Mouse (Mus musculus): ENCODE measurements around the gene Zbtb20. TPM values are rescaled to one million over a fixed set of nuclear protein-coding genes. Genes with fewer than 3 reads are reported as not detected.

Zbtb20 gene
- polyA plus RNA-seq, 1 experiment from 2014 or later, result 38.1 TPM

DNA sequence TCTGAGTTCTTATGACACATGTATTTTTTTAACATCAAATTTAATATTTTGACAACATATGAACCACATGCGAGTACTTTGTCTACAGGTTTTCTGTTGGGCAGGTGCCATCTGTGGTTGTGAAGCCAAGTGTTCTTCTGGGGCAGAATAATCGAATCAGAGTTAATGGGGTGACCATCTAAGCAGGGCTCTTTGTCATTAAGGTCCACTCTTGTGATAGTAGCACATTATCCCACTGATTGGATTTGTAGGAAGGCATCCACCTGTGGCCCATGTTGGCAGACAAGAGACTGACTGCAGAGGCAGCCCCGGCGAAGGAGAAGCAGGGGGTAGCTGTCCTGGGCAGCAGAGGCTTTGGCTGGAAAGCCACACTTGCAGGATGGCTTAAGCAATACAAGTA, 254.3 kb downstream of the Zbtb20 start:
- Histone ChIP-seq H3K4me3 (no peak overlapping the region), H3K4me1 (replicated peaks) (peaks cover 10% of the 10 kb centered on the region), H3K36me3 (no peaks in the 10 kb centered on the region), H3K4me2 (no peak overlapping the region), H3K27ac (ENCODE audit: poor library complexity, severe bottlenecking) (no peak overlapping the region), H3K9me3 (replicated peaks) (no peaks in the 10 kb centered on the region), H3K27me3 (replicated peaks) (no peaks in the 10 kb centered on the region), H3K9ac (no peak overlapping the region)
- WGBS, result 80% methylated on average over 4 of the region's 4 CpGs
- ATAC-seq (ENCODE audit: insufficient number of reproducible peaks, low FRiP score), result no peak

DNA sequence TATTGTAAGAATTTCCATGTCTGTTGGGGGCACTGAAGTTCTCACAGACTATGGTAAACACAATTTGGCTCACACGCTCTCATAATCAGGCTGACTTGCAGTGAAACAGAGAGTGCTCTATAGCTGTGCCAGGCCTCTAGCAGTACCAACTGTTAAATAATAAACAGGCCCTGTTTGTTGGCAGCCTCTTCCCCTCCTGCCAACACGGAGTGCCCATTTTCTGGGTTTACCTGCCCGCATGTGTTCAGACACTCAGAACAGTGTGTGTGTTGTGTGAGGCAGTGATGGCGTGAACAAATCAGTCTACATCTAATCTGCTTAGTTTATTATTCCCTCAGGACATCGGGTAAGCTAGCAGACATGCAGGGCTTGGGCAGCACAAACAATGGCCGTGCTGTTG, 254.9 kb downstream of the Zbtb20 start:
- H3K27ac ChIP-seq (ENCODE audit: poor library complexity, severe bottlenecking), result no peak overlapping the region
- no peak overlapping the region for H3K4me3 ChIP-seq
- peaks cover 10% of the 10 kb centered on the region for H3K4me1 ChIP-seq (replicated peaks)

DNA sequence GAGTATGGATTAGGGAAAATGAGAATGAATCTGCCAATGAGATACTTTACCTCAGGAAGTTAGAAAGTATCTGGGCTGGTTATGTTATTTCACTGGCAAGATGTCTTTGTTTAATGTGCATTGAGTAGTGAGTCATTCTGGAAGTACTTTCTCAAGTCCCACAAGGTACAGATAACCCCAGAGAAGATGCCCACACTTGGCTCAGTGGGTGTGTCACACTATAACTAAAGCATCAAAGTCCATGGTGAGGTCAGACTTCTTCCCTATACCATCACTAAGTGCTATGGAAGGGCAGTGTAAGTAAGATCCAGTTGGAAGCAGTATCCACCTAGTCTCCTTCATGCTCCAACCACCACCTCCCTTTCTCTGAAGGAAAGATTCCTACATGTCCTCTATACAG, 255.4 kb downstream of the Zbtb20 start:
- H3K9me3 ChIP-seq (replicated peaks), result no peaks in the 10 kb centered on the region
- H3K27me3 ChIP-seq (replicated peaks), result no peaks in the 10 kb centered on the region
- no peak overlapping the region for H3K27ac ChIP-seq (ENCODE audit: poor library complexity, severe bottlenecking)
- H3K4me2 ChIP-seq, result no peak overlapping the region
- no peaks in the 10 kb centered on the region for H3K36me3 ChIP-seq
- H3K4me1 ChIP-seq (replicated peaks), result peaks cover 10% of the 10 kb centered on the region
- no peak overlapping the region for H3K9ac ChIP-seq
- no peak for ATAC-seq (ENCODE audit: insufficient number of reproducible peaks, low FRiP score)
- H3K4me3 ChIP-seq, result no peak overlapping the region

More for the DNA sequence above, 254.9 kb downstream of the Zbtb20 start:
- Histone ChIP-seq H3K4me2 (no peak overlapping the region), H3K27me3 (replicated peaks) (no peaks in the 10 kb centered on the region), H3K36me3 (no peaks in the 10 kb centered on the region), H3K9ac (no peak overlapping the region), H3K9me3 (replicated peaks) (no peaks in the 10 kb centered on the region)
- no peak for ATAC-seq (ENCODE audit: insufficient number of reproducible peaks, low FRiP score)
- 55% methylated on average over 6 of the region's 6 CpGs for WGBS

DNA sequence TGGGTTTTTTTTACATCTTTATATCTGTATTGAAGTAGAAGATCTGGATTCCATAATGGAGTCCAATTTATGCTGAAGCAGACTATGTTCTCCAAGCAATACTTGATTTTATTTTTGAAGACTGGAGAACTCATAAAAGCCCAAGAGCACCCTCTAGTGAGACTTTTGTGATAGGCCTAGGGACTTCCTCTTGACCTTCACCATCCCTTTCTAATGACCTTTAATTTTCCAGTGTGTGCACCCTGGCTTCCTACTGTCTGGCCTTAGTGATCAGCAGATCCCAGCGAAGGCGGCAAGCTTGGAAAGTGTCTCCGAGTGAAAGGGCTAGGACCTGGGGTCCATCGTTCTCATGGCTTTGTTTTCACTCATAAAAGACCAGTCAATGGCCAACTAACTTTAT, 292.8 kb downstream of the Zbtb20 start:
- Histone ChIP-seq H3K27me3 (replicated peaks) (no peaks in the 10 kb centered on the region), H3K4me3 (no peak overlapping the region), H3K4me1 (replicated peaks) (no peaks in the 10 kb centered on the region), H3K9me3 (replicated peaks) (no peaks in the 10 kb centered on the region), H3K4me2 (no peak overlapping the region), H3K27ac (ENCODE audit: poor library complexity, severe bottlenecking) (no peak overlapping the region), H3K36me3 (no peaks in the 10 kb centered on the region), H3K9ac (no peak overlapping the region)
- ATAC-seq (ENCODE audit: insufficient number of reproducible peaks, low FRiP score), result no peak
- 70% methylated on average over 4 of the region's 4 CpGs for WGBS

DNA sequence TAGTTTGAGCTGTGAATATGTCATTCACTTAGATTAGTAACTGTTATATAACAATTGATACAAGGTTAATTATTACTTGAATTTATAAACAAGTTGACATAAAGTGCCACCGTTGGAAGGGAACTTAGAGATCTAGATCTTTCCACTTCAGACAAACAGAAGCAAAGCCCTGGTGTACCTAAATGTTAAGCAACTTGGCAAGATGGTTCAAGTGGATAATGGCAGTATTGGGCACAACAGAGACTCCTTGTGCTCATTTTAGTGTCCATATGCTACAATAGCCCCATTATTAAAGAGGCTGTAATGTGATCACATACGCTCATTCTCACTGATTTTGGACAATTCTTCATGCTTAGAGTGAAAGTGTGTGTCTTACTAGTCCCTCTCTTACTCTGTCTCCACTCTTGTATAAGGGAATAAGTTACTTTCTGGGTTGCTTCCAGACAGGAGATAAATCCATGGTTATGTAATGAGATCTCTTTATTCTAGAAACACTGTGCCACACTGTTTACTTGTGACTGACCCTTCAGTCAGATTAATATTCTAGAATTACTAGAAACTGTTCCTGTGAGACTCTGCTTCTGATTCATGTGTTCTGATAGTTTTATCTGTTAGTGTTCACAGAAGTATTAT, 293.7 kb downstream of the Zbtb20 start:
- no peaks in the 10 kb centered on the region for H3K36me3 ChIP-seq
- no peak overlapping the region for H3K4me3 ChIP-seq
- no peaks in the 10 kb centered on the region for H3K9me3 ChIP-seq (replicated peaks)
- H3K4me1 ChIP-seq (replicated peaks), result no peaks in the 10 kb centered on the region
- no peak overlapping the region for H3K9ac ChIP-seq
- H3K4me2 ChIP-seq, result no peak overlapping the region
- H3K27ac ChIP-seq (ENCODE audit: poor library complexity, severe bottlenecking), result no peak overlapping the region
- ATAC-seq (ENCODE audit: insufficient number of reproducible peaks, low FRiP score), result no peak
- no peaks in the 10 kb centered on the region for H3K27me3 ChIP-seq (replicated peaks)
- WGBS, result 81% methylated on average over 2 of the region's 2 CpGs

DNA sequence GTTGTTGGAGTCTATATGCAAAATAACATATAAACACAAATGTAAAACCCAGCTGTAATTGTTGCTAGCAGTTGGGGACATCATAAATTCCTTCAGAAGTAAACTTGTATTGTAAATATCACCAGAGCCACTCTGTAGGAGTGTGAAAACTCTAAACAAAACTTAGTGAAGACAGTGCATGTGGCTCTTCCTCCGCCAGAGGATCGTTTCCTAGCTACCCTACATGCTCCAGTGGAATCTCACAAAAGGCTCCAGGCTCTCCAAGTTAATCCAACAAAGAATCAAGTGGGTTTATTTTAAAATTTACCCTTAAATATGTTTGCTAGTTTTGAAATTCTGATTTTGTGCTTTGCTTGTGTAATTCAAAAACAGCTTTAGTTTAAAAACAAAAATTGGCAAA, 296.5 kb downstream of the Zbtb20 start:
- Histone ChIP-seq H3K36me3 (no peaks in the 10 kb centered on the region), H3K27ac (ENCODE audit: poor library complexity, severe bottlenecking) (no peak overlapping the region), H3K4me2 (no peak overlapping the region), H3K9me3 (replicated peaks) (no peaks in the 10 kb centered on the region), H3K9ac (no peak overlapping the region), H3K27me3 (replicated peaks) (no peaks in the 10 kb centered on the region), H3K4me3 (no peak overlapping the region), H3K4me1 (replicated peaks) (no peaks in the 10 kb centered on the region)
- WGBS, result 76% methylated on average over 2 of the region's 2 CpGs
- no peak for ATAC-seq (ENCODE audit: insufficient number of reproducible peaks, low FRiP score)

DNA sequence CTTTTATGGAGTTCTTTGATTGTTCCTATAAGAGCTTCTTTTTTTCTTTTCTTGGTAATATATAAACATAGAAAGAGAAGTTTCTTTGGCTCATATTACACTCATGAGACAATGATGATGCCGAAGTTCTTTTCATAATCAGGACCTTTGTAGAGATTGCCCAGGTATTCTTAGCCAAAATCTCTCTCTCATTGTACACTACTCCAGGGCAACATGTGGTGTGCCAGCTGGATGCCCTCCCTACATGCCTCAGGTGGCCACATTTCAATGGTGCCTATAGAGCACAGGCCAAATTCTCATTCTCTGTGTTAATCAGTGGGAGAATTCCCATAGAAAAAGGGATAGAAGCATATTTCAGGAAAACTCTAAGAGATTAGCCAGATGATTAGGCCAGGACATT, 297.2 kb downstream of the Zbtb20 start:
- Histone ChIP-seq H3K27ac (ENCODE audit: poor library complexity, severe bottlenecking) (no peak overlapping the region), H3K4me2 (no peak overlapping the region), H3K9me3 (replicated peaks) (no peaks in the 10 kb centered on the region), H3K36me3 (no peaks in the 10 kb centered on the region), H3K27me3 (replicated peaks) (no peaks in the 10 kb centered on the region), H3K4me1 (replicated peaks) (no peaks in the 10 kb centered on the region), H3K4me3 (no peak overlapping the region), H3K9ac (no peak overlapping the region)
- WGBS, result 100% methylated on average over 1 of the region's 1 CpGs
- no peak for ATAC-seq (ENCODE audit: insufficient number of reproducible peaks, low FRiP score)

DNA sequence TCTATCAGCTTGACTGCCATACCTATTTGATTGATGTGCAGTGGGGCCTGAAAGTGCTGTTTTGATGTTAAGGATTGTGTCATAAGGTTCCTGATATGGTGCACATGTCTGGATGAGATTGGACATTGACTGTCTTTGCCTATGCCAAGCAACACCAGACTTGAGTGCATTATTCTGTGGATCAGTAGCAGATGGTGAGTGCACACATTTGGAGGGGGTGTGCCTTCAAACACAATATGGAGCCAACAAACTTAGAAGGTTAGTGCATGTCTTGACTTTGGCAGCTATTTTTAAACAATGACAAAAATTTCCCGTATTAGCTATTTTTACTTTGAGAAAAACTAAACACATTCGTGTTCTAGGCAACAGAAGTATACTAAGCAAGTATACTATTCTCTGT, 299.1 kb downstream of the Zbtb20 start:
- no peak overlapping the region for H3K4me3 ChIP-seq
- no peak overlapping the region for H3K9ac ChIP-seq
- ATAC-seq (ENCODE audit: insufficient number of reproducible peaks, low FRiP score), result no peak
- H3K4me1 ChIP-seq (replicated peaks), result no peaks in the 10 kb centered on the region
- H3K9me3 ChIP-seq (replicated peaks), result no peaks in the 10 kb centered on the region
- H3K36me3 ChIP-seq, result no peaks in the 10 kb centered on the region
- H3K4me2 ChIP-seq, result no peak overlapping the region
- H3K27ac ChIP-seq (ENCODE audit: poor library complexity, severe bottlenecking), result no peak overlapping the region
- 84% methylated on average over 2 of the region's 2 CpGs for WGBS
- no peaks in the 10 kb centered on the region for H3K27me3 ChIP-seq (replicated peaks)

DNA sequence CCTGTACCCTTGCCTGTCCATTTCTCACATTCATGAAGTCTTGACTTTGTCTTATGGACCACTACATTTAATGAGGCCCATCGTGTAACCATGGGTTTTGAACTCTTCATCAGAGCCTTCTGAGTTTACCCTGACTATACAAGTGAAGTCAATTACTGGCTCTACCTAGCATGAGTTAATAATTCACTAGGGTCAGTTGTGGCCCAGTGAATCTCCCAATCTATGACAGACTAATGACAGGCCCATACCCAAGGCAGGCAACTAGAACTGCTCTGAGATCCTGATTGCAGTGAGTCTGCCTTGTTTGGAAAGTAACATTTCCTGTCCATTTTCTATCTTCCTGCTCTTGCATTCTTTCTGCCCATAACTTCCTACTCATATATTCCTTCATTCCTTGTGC, 305.4 kb downstream of the Zbtb20 start:
- H3K4me1 ChIP-seq (replicated peaks), result no peaks in the 10 kb centered on the region
- no peak overlapping the region for H3K9ac ChIP-seq
- 78% methylated on average over 1 of the region's 1 CpGs for WGBS
- no peak overlapping the region for H3K27ac ChIP-seq (ENCODE audit: poor library complexity, severe bottlenecking)
- no peaks in the 10 kb centered on the region for H3K36me3 ChIP-seq
- no peaks in the 10 kb centered on the region for H3K27me3 ChIP-seq (replicated peaks)
- no peaks in the 10 kb centered on the region for H3K9me3 ChIP-seq (replicated peaks)
- ATAC-seq (ENCODE audit: insufficient number of reproducible peaks, low FRiP score), result no peak
- H3K4me2 ChIP-seq, result no peak overlapping the region
- no peak overlapping the region for H3K4me3 ChIP-seq

DNA sequence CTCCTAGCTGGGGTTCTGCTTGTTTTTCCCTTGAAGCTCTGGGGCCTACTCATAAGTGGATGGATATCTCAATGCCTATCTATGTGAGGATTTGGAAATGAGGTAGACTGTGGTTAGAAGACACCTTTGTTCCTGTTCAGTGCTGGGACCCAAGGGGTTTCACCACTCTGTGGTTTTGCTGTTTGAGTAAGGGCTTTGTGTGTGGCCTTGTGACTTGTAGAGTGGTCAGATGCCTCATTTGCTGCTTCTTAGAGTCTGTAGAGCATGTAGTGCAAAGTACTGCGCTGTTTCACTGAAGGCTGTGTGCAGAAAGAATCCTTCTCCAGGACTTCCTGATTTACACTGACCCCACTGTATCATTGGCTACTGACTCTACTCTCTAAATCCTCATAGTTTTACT, 314.7 kb downstream of the Zbtb20 start:
- Histone ChIP-seq H3K9me3 (replicated peaks) (no peaks in the 10 kb centered on the region), H3K36me3 (no peaks in the 10 kb centered on the region), H3K4me3 (no peak overlapping the region), H3K9ac (no peak overlapping the region), H3K4me1 (replicated peaks) (no peaks in the 10 kb centered on the region), H3K27me3 (replicated peaks) (no peaks in the 10 kb centered on the region), H3K4me2 (no peak overlapping the region), H3K27ac (ENCODE audit: poor library complexity, severe bottlenecking) (no peak overlapping the region)
- no peak for ATAC-seq (ENCODE audit: insufficient number of reproducible peaks, low FRiP score)
- WGBS, result 92% methylated on average over 1 of the region's 1 CpGs

DNA sequence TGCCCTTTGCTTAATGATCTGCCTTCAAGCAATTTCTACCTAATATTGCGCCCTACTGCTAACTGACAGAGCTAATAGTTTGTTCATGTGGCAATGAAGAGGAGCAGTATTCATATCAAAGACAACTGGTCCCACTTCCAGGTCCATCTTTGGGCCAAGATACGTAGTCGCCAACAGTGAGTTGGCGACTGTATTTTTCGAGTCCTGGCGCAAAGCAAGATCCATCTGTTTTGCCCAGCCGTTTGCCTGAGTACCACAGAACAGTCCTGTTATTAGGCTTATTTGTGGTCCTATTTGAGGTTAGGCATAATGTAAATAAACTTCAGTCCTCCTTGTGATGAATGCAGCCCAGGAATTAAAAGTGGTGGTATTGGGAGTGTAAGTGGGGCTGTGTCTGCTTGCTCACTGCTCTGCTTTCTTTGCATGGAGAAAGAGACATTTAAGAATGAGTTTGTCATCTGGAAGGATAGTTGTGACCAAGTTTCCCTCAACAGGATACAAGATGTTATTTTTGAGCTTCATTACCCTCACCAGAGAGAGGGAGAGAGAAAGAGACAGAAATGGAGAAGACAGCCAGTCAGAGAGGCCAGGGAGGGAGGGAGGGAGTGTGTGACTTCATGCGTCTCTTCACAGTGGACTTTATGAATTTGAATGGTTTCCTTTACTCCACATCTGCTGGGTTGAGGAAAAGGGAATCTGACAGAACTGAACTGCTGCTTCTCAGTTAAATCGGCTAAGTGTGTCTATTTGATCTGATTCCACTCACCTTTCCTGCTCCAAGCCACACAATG, 315.6 kb downstream of the Zbtb20 start:
- no peaks in the 10 kb centered on the region for H3K27me3 ChIP-seq (replicated peaks)
- no peaks in the 10 kb centered on the region for H3K4me1 ChIP-seq (replicated peaks)
- H3K4me3 ChIP-seq, result no peak overlapping the region
- 86% methylated on average over 9 of the region's 9 CpGs for WGBS
- H3K27ac ChIP-seq (ENCODE audit: poor library complexity, severe bottlenecking), result no peak overlapping the region
- H3K4me2 ChIP-seq, result no peak overlapping the region
- no peaks in the 10 kb centered on the region for H3K9me3 ChIP-seq (replicated peaks)
- H3K9ac ChIP-seq, result no peak overlapping the region
- ATAC-seq (ENCODE audit: insufficient number of reproducible peaks, low FRiP score), result no peak
- no peaks in the 10 kb centered on the region for H3K36me3 ChIP-seq
